Mouse (Mus musculus): Measurements from ENCODE around the gene Ambra1. TPM values are rescaled to one million over a fixed set of nuclear protein-coding genes. Genes with fewer than 3 reads are reported as not detected.

Gene Ambra1
- polyA plus RNA-seq, 1 experiment, result 19.3 TPM

- Histone ChIP-seq H3K79me2 (ENCODE audit: control insufficient read depth, insufficient read depth) (no peaks in the 10 kb centered on the region), H3K4me3 (no peak overlapping the region), H3K27me3 (ENCODE audit: control insufficient read depth, insufficient read depth, insufficient read length) (no peaks in the 10 kb centered on the region), H3ac (ENCODE audit: control insufficient read depth, insufficient read length) (no peak overlapping the region), H3K4me2 (ENCODE audit: low read depth) (no peak overlapping the region), H3K36me3 (ENCODE audit: control insufficient read depth, insufficient read depth) (peaks cover 48% of the 10 kb centered on the region)
- TF ChIP-seq POLR2AphosphoS2 (IDR thresholded peaks at IDR 0.05; ENCODE audit: insufficient read length, low read depth) (no peak), E2F4 (IDR thresholded peaks at IDR 0.05; ENCODE audit: insufficient read depth) (no peak), TCF12 (IDR thresholded peaks at IDR 0.05; ENCODE audit: insufficient read depth, poor library complexity, severe bottlenecking) (no peak), SRF (IDR thresholded peaks at IDR 0.05; ENCODE audit: control insufficient read depth, insufficient read length, low read depth) (no peak), USF1 (IDR thresholded peaks at IDR 0.05; ENCODE audit: low read depth) (no peak), REST (IDR thresholded peaks at IDR 0.05; ENCODE audit: insufficient read depth, insufficient read length) (no peak), CEBPB (IDR thresholded peaks at IDR 0.05; ENCODE audit: insufficient read depth, poor library complexity, severe bottlenecking) (no peak), MYOG (IDR thresholded peaks at IDR 0.05; ENCODE audit: control insufficient read depth in 1 of 3, insufficient read depth in 1 of 3, insufficient read length in 2 of 3, low read depth in 2 of 3) (no peak), TCF3 (IDR thresholded peaks at IDR 0.05; ENCODE audit: insufficient read length, low read depth) (no peak), POLR2A (IDR thresholded peaks at IDR 0.05; ENCODE audit: insufficient read length, low read depth) (no peak), MYOD1 (IDR thresholded peaks at IDR 0.05; ENCODE audit: control insufficient read depth in 1 of 3, insufficient read length in 2 of 3, low read depth in 2 of 3) (no peak), MAX (IDR thresholded peaks at IDR 0.05; ENCODE audit: low read depth) (no peak)
Observed at GRCm38 (mm10) chr2:91912616-91913015, 182.7 kb downstream of the Ambra1 start.

GRCm38 (mm10) chr2:91913328-91914110 lies 183.6 kb downstream of the Ambra1 start:
- Histone ChIP-seq H3K27me3 (ENCODE audit: control insufficient read depth, insufficient read depth, insufficient read length) (no peaks in the 10 kb centered on the region), H3ac (ENCODE audit: control insufficient read depth, insufficient read length) (no peak overlapping the region), H3K4me3 (no peak overlapping the region), H3K4me2 (ENCODE audit: low read depth) (no peak overlapping the region), H3K36me3 (ENCODE audit: control insufficient read depth, insufficient read depth) (peaks cover 45% of the 10 kb centered on the region), H3K79me2 (ENCODE audit: control insufficient read depth, insufficient read depth) (no peaks in the 10 kb centered on the region)
- no peak for TF ChIP-seq MYOG (IDR thresholded peaks at IDR 0.05; ENCODE audit: control insufficient read depth in 1 of 3, insufficient read depth in 1 of 3, insufficient read length in 2 of 3, low read depth in 2 of 3)
- no peak for TF ChIP-seq TCF12 (IDR thresholded peaks at IDR 0.05; ENCODE audit: insufficient read depth, poor library complexity, severe bottlenecking)

GRCm38 (mm10) chr2:91916346-91916977 lies 186.5 kb downstream of the Ambra1 start:
- Histone ChIP-seq H3ac (ENCODE audit: control insufficient read depth, insufficient read length) (no peak overlapping the region), H3K79me2 (ENCODE audit: control insufficient read depth, insufficient read depth) (no peaks in the 10 kb centered on the region), H3K27me3 (ENCODE audit: control insufficient read depth, insufficient read depth, insufficient read length) (no peaks in the 10 kb centered on the region), H3K4me3 (no peak overlapping the region), H3K4me2 (ENCODE audit: low read depth) (no peak overlapping the region), H3K36me3 (ENCODE audit: control insufficient read depth, insufficient read depth) (peaks cover 33% of the 10 kb centered on the region)
- TF ChIP-seq MYOD1 (IDR thresholded peaks at IDR 0.05; ENCODE audit: control insufficient read depth in 1 of 3, insufficient read length in 2 of 3, low read depth in 2 of 3) (no peak), POLR2AphosphoS2 (IDR thresholded peaks at IDR 0.05; ENCODE audit: insufficient read length, low read depth) (no peak), POLR2A (IDR thresholded peaks at IDR 0.05; ENCODE audit: insufficient read length, low read depth) (no peak), CEBPB (IDR thresholded peaks at IDR 0.05; ENCODE audit: insufficient read depth, poor library complexity, severe bottlenecking) (no peak), E2F4 (IDR thresholded peaks at IDR 0.05; ENCODE audit: insufficient read depth) (no peak), TCF3 (IDR thresholded peaks at IDR 0.05; ENCODE audit: insufficient read length, low read depth) (no peak)

GRCm38 (mm10) chr2:91917096-91917495 lies 187.2 kb downstream of the Ambra1 start:
- H3K36me3 ChIP-seq (ENCODE audit: control insufficient read depth, insufficient read depth), result peaks cover 27% of the 10 kb centered on the region

GRCm38 (mm10) chr2:91920130-91920529 lies 190.2 kb downstream of the Ambra1 start:
- TF ChIP-seq MYOG (IDR thresholded peaks at IDR 0.05; ENCODE audit: control insufficient read depth in 1 of 3, insufficient read depth in 1 of 3, insufficient read length in 2 of 3, low read depth in 2 of 3), result no peak
- TF ChIP-seq CEBPB (IDR thresholded peaks at IDR 0.05; ENCODE audit: insufficient read depth, poor library complexity, severe bottlenecking), result no peak
- TF ChIP-seq E2F4 (IDR thresholded peaks at IDR 0.05; ENCODE audit: insufficient read depth), result no peak
- no peak for TF ChIP-seq POLR2A (IDR thresholded peaks at IDR 0.05; ENCODE audit: insufficient read length, low read depth)
- no peak for TF ChIP-seq TCF3 (IDR thresholded peaks at IDR 0.05; ENCODE audit: insufficient read length, low read depth)
- no peak for TF ChIP-seq REST (IDR thresholded peaks at IDR 0.05; ENCODE audit: insufficient read depth, insufficient read length)
- TF ChIP-seq MAX (IDR thresholded peaks at IDR 0.05; ENCODE audit: low read depth), result no peak
- TF ChIP-seq MYOD1 (IDR thresholded peaks at IDR 0.05; ENCODE audit: control insufficient read depth in 1 of 3, insufficient read length in 2 of 3, low read depth in 2 of 3), result no peak
- TF ChIP-seq SRF (IDR thresholded peaks at IDR 0.05; ENCODE audit: control insufficient read depth, insufficient read length, low read depth), result no peak
- no peak for TF ChIP-seq USF1 (IDR thresholded peaks at IDR 0.05; ENCODE audit: low read depth)
- no peak for TF ChIP-seq POLR2AphosphoS2 (IDR thresholded peaks at IDR 0.05; ENCODE audit: insufficient read length, low read depth)
- H3K27me3 ChIP-seq (ENCODE audit: control insufficient read depth, insufficient read depth, insufficient read length), result peaks cover 7% of the 10 kb centered on the region
- H3K36me3 ChIP-seq (ENCODE audit: control insufficient read depth, insufficient read depth), result peaks cover 11% of the 10 kb centered on the region
- no peaks in the 10 kb centered on the region for H3K79me2 ChIP-seq (ENCODE audit: control insufficient read depth, insufficient read depth)
- H3K4me2 ChIP-seq (ENCODE audit: low read depth), result no peak overlapping the region
- H3K4me3 ChIP-seq, result no peak overlapping the region
- H3ac ChIP-seq (ENCODE audit: control insufficient read depth, insufficient read length), result no peak overlapping the region

More at GRCm38 (mm10) chr2:91917096-91917495, 187.2 kb downstream of the Ambra1 start:
- H3ac ChIP-seq (ENCODE audit: control insufficient read depth, insufficient read length), result no peak overlapping the region
- no peak overlapping the region for H3K4me3 ChIP-seq
- no peak for TF ChIP-seq CEBPB (IDR thresholded peaks at IDR 0.05; ENCODE audit: insufficient read depth, poor library complexity, severe bottlenecking)
- no peaks in the 10 kb centered on the region for H3K79me2 ChIP-seq (ENCODE audit: control insufficient read depth, insufficient read depth)
- H3K27me3 ChIP-seq (ENCODE audit: control insufficient read depth, insufficient read depth, insufficient read length), result peaks cover 4% of the 10 kb centered on the region
- no peak overlapping the region for H3K4me2 ChIP-seq (ENCODE audit: low read depth)

Measured in myocyte (in vitro differentiated cells).